ENCODE assay signal across 14 mouse cellular contexts in the genomic region with DNA sequence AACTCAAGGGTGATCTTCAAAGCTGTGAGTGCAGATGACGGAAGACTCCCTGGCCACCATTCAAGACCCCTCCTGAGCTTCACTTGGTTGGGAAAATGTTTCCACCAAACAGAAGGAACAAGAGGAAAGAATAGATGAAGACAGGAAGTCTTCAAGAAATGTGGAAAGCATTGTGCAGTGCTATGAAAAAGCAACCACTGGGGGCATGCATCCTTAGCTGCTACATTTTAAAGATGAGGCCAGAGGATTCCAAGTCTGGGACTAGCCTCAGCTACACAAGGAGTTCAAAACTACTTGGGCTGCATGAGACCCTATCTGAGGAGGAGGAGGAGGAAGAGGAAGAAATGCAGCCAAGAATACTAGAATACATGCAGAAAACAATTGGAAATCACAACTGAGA.
DNase-seq lines count a peak whose midpoint lies in the region; ATAC-seq and TF ChIP-seq lines count a peak whose summit lies in the region.
"Had no signal": no experiment of that assay in that cellular context is flagged by ENCODE, and none has a peak within 500 bp of the region (broad histone marks: within the 10 kb centered on the region; RNA-seq: fewer than 3 reads in every experiment).

No protein-coding gene starts in this region.

- H3K4me1 ChIP-seq in thymus, adult 2 months (replicated peaks; ENCODE audit: control insufficient read depth, insufficient read depth, low read length): no peaks in the 10 kb centered on the region

- DNase-seq in frontal cortex, postnatal 10 days (ENCODE audit: low spot score in 2 of 2): no peak
- DNase-seq in left cerebral cortex, adult 2 months (ENCODE audit: extremely low spot score in 1 of 2, low spot score in 2 of 2): no peak
- no peak for DNase-seq in left cerebral cortex, adult 18-20 months (ENCODE audit: low spot score in 2 of 2)
- peak; percentile 37 for DNase-seq in thymus, postnatal 14 days
- no peak for DNase-seq in thymus, adult 2 months
- DNase-seq in c-Kit-positive CD71-positive TER-119-positive erythroid progenitor cells, embryonic 14.5 days (ENCODE audit: low spot score): no peak
- DNase-seq: cerebellum, adult 9-11 months; heart, postnatal 10 days; lung, adult 18-20 months had no signal

- 94% methylated on average over 1 of the region's 1 CpGs for WGBS in thymus, adult 2 months

- no peaks in the 10 kb centered on the region for H3K36me3 ChIP-seq in thymus, adult 2 months (ENCODE audit: control insufficient read depth, insufficient read depth, low read length)
- H3K36me3 ChIP-seq: forebrain, embryonic 12.5 days; midbrain, embryonic 10.5 days; neural tube, embryonic 13.5 days had no signal

- H3K27ac ChIP-seq in left cerebral cortex, adult 2 months: no peak overlapping the region
- H3K27ac ChIP-seq in thymus, adult 2 months (ENCODE audit: control insufficient read depth, insufficient read depth, low read length): no peak overlapping the region
- H3K27ac ChIP-seq: forebrain, embryonic 12.5 days; macrophage; midbrain, embryonic 10.5 days; neural tube, embryonic 13.5 days had no signal

- intact Hi-C loops in left cerebral cortex, adult 2 months (cut with DNase I): no loop called here

- TF ChIP-seq CTCF in left cerebral cortex, adult 2 months (IDR thresholded peaks at IDR 0.05): peak; percentile 46
- no peak for TF ChIP-seq CTCF in thymus, adult 2 months (IDR thresholded peaks at IDR 0.05; ENCODE audit: borderline replicate concordance, control insufficient read depth, extremely low read depth, insufficient read depth, low read length, poor library complexity)

- no peak for TF ChIP-seq POLR2A in thymus, adult 2 months (IDR thresholded peaks at IDR 0.05; ENCODE audit: control insufficient read depth, extremely low read depth, insufficient read depth, low read length, poor library complexity)

- H3K27me3 ChIP-seq in thymus, adult 2 months (ENCODE audit: control insufficient read depth, insufficient read depth, low read length): no peaks in the 10 kb centered on the region

- ATAC-seq in frontal cortex, adult (ENCODE audit: low TSS enrichment): 0 out of 2 replicates have a peak, but pooled peaks have one; percentile 57

- H3K4me3 ChIP-seq in left cerebral cortex, adult 2 months: no peak overlapping the region
- no peak overlapping the region for H3K4me3 ChIP-seq in thymus, adult 2 months (ENCODE audit: control insufficient read depth, insufficient read depth, low read length)
- H3K4me3 ChIP-seq: forebrain, embryonic 12.5 days; midbrain, embryonic 10.5 days; neural tube, embryonic 13.5 days had no signal
